ENCODE assay signal across 10 mouse cellular contexts in genomic region chrX:73675231-73675630, GRCm38 (mm10). TPM values are rescaled to one million over a fixed set of nuclear protein-coding genes. Genes with fewer than 3 reads are reported as not detected.
DNase-seq lines count a peak whose midpoint lies in the region; ATAC-seq lines count a peak whose summit lies in the region.
"Had no signal": no experiment of that assay in that cellular context is flagged by ENCODE, and none has a peak within 500 bp of the region (broad histone marks: within the 10 kb centered on the region; RNA-seq: fewer than 3 reads in every experiment).

No protein-coding gene starts in this region.

- 67% methylated on average over 2 of the region's 2 CpGs for WGBS in heart, embryonic 16.5 days
- 64% methylated on average over 2 of the region's 2 CpGs for WGBS in forebrain, embryonic 10.5 days
- WGBS in midbrain, embryonic 12.5 days: 56% methylated on average over 2 of the region's 2 CpGs

- H3K9me3 ChIP-seq in heart, embryonic 16.5 days (replicated peaks; ENCODE audit: control insufficient read depth, low read length): no peaks in the 10 kb centered on the region
- no peaks in the 10 kb centered on the region for H3K9me3 ChIP-seq in forebrain, embryonic 10.5 days
- no peaks in the 10 kb centered on the region for H3K9me3 ChIP-seq in midbrain, embryonic 12.5 days

- H3K27ac ChIP-seq in heart, embryonic 16.5 days (ENCODE audit: low read length): peak overlapping the region; percentile 46
- no peak overlapping the region for H3K27ac ChIP-seq in forebrain, embryonic 10.5 days
- H3K27ac ChIP-seq in midbrain, embryonic 12.5 days (replicated peaks): no peak overlapping the region

- H3K4me1 ChIP-seq in heart, embryonic 16.5 days (ENCODE audit: control insufficient read depth, insufficient read depth, low read length): peaks cover 9% of the 10 kb centered on the region; the same call in 1 of the 2 replicates
- peaks cover 27% of the 10 kb centered on the region for H3K4me1 ChIP-seq in forebrain, embryonic 10.5 days
- peaks cover 19% of the 10 kb centered on the region for H3K4me1 ChIP-seq in midbrain, embryonic 12.5 days

- H3K4me3 ChIP-seq in heart, embryonic 16.5 days (ENCODE audit: low read length): peak overlapping the region; percentile 72
- H3K4me3 ChIP-seq in forebrain, embryonic 10.5 days: peak overlapping the region; percentile 66; the same call in 1 of the 2 replicates
- peak overlapping the region; percentile 61; the same call in 1 of the 2 replicates for H3K4me3 ChIP-seq in midbrain, embryonic 12.5 days

- peak overlapping the region; percentile 66 for H3K4me2 ChIP-seq in heart, embryonic 16.5 days (ENCODE audit: low read depth, low read length)
- peak overlapping the region; percentile 66 for H3K4me2 ChIP-seq in midbrain, embryonic 12.5 days (replicated peaks)

- H3K36me3 ChIP-seq in heart, embryonic 16.5 days (ENCODE audit: control insufficient read depth, insufficient read depth): 0 out of 2 replicates have a peak, but pooled peaks cover 2% of the 10 kb centered on the region
- peaks cover 46% of the 10 kb centered on the region for H3K36me3 ChIP-seq in forebrain, embryonic 10.5 days (replicated peaks)
- H3K36me3 ChIP-seq in midbrain, embryonic 12.5 days: peaks cover 32% of the 10 kb centered on the region; the same call in 1 of the 2 replicates

- H3K27me3 ChIP-seq in heart, embryonic 16.5 days (ENCODE audit: control insufficient read depth, insufficient read depth, low read length): no peaks in the 10 kb centered on the region; the same call in 1 of the 2 replicates
- H3K27me3 ChIP-seq in forebrain, embryonic 10.5 days (ENCODE audit: poor library complexity, severe bottlenecking): peaks cover 13% of the 10 kb centered on the region
- H3K27me3 ChIP-seq in midbrain, embryonic 12.5 days: no peaks in the 10 kb centered on the region

- no peak for DNase-seq in heart, postnatal 4 days
- DNase-seq in NIH3T3 (ENCODE audit: low read depth) (peak; percentile 76), MN1 (ENCODE audit: low spot score) (no peak)
- DNase-seq in forebrain, embryonic 10.5 days (ENCODE audit: extremely low spot score, low spot score): no peak
- no peak for DNase-seq in thymus, postnatal 25 days
- DNase-seq in right cerebral cortex, postnatal 4 days: no peak
- DNase-seq: kidney, adult 9 months had no signal

- no peak for ATAC-seq in heart, embryonic 16.5 days (replicated peaks; ENCODE audit: extremely low read depth, insufficient read depth, low FRiP score)
- ATAC-seq in midbrain, embryonic 12.5 days (ENCODE audit: low FRiP score, low read depth): no peak

- H3K9ac ChIP-seq in heart, embryonic 16.5 days (ENCODE audit: low read length): peak overlapping the region; percentile 87
- H3K9ac ChIP-seq in midbrain, embryonic 12.5 days (replicated peaks): no peak overlapping the region

RNA-seq across cellular contexts. Expression of gene Slc6a8, which starts 2.3 kb away (rescaled TPM):
- polyA plus RNA-seq in heart, embryonic 16.5 days (2015; fragmentation: Nextera tagmentation; extraction: Ambion mirVana): 9.2 and 9.9 TPM in 2 replicates
- 100 to 1,000 TPM; 120 TPM for total RNA-seq in heart, postnatal 4 days (2021)
- 4.6 and 5.2 TPM in 2 replicates for polyA plus RNA-seq in forebrain, embryonic 10.5 days (2016; fragmentation: Nextera tagmentation; extraction: Ambion mirVana)
- polyA plus RNA-seq in midbrain, embryonic 12.5 days (2016; fragmentation: Nextera tagmentation; extraction: Ambion mirVana): 7.3 and 7.7 TPM in 2 replicates

RNA-seq across cellular contexts. Expression of gene Pnck, which starts 15.3 kb away (rescaled TPM):
- polyA plus RNA-seq in heart, embryonic 16.5 days (2015; fragmentation: Nextera tagmentation; extraction: Ambion mirVana): 9.1 and 11.1 TPM in 2 replicates
- 10 to 100 TPM; 10.4 to 12.7 TPM for total RNA-seq in heart, postnatal 4 days (2021)
- 6.6 and 8.9 TPM in 2 replicates for polyA plus RNA-seq in forebrain, embryonic 10.5 days (2016; fragmentation: Nextera tagmentation; extraction: Ambion mirVana)
- 26.2 and 30.0 TPM in 2 replicates for polyA plus RNA-seq in midbrain, embryonic 12.5 days (2016; fragmentation: Nextera tagmentation; extraction: Ambion mirVana)
- total RNA-seq: MEL had no signal

RNA-seq across cellular contexts. Expression of gene Dusp9, which starts 36.0 kb away (rescaled TPM):
- 1.1 and 1.7 TPM in 2 replicates for polyA plus RNA-seq in heart, embryonic 16.5 days (2015; fragmentation: Nextera tagmentation; extraction: Ambion mirVana)
- total RNA-seq in heart, postnatal 4 days (2021): under 1 TPM; 0.18 to 0.19 TPM
- polyA plus RNA-seq in forebrain, embryonic 10.5 days (2016; fragmentation: Nextera tagmentation; extraction: Ambion mirVana): 38.3 and 40.8 TPM in 2 replicates
- 3.9 and 4.1 TPM in 2 replicates for polyA plus RNA-seq in midbrain, embryonic 12.5 days (2016; fragmentation: Nextera tagmentation; extraction: Ambion mirVana)

RNA-seq across cellular contexts. Expression of gene Bcap31, which starts 40.7 kb away (rescaled TPM):
- polyA plus RNA-seq in heart, embryonic 16.5 days (2015; fragmentation: Nextera tagmentation; extraction: Ambion mirVana): 187 and 188 TPM in 2 replicates
- 10 to 100 TPM; 94.0 to 99.8 TPM for total RNA-seq in heart, postnatal 4 days (2021)
- 150 and 162 TPM in 2 replicates for polyA plus RNA-seq in forebrain, embryonic 10.5 days (2016; fragmentation: Nextera tagmentation; extraction: Ambion mirVana)
- 117 and 119 TPM in 2 replicates for polyA plus RNA-seq in midbrain, embryonic 12.5 days (2016; fragmentation: Nextera tagmentation; extraction: Ambion mirVana)

RNA-seq across cellular contexts. Expression of gene Abcd1, which starts 41.2 kb away (rescaled TPM):
- 18.0 and 19.4 TPM in 2 replicates for polyA plus RNA-seq in heart, embryonic 16.5 days (2015; fragmentation: Nextera tagmentation; extraction: Ambion mirVana)
- total RNA-seq in heart, postnatal 4 days (2021): 10 to 100 TPM; 20.4 to 20.7 TPM
- polyA plus RNA-seq in forebrain, embryonic 10.5 days (2016; fragmentation: Nextera tagmentation; extraction: Ambion mirVana): 9.2 and 10.1 TPM in 2 replicates
- 10.2 and 13.7 TPM in 2 replicates for polyA plus RNA-seq in midbrain, embryonic 12.5 days (2016; fragmentation: Nextera tagmentation; extraction: Ambion mirVana)
